Mouse (Mus musculus) G1E (cell line): Measurements from ENCODE around the gene Egr2.

Experiments used
- CTCF ChIP-seq: IDR thresholded peaks from 2 replicates; pipeline ENCODE4 v1.5.1; 2012; ENCODE audit warnings: low read depth, low read length, inconsistent platforms, mixed read lengths
- POLR2AphosphoS5 ChIP-seq: IDR thresholded peaks from 2 replicates; pipeline ENCODE4 v1.6.1; 2012; ENCODE audit warnings: low read depth, low read length, inconsistent platforms; ENCODE audit not compliant: insufficient replicate concordance

- TF ChIP-seq POLR2AphosphoS5, result no peak
- TF ChIP-seq CTCF, result no peak
Observed at GRCm38 (mm10) chr10:67489836-67490235, 45.4 kb upstream of the Egr2 start.
